Mouse (Mus musculus) thymus, adult 2 months (tissue): ENCODE measurements around the gene Vamp4.

ENCODE experiments used
- CTCF ChIP-seq: fragments of 200-500 bp; IDR thresholded peaks from 2 replicates; pipeline ENCODE4 v1.5.1; 2012; ENCODE audit warnings: mild to moderate bottlenecking, control low read depth, low read length, moderate library complexity, borderline replicate concordance; ENCODE audit not compliant: control insufficient read depth, poor library complexity, insufficient read depth; ENCODE audit errors: extremely low read depth
- POLR2A ChIP-seq: fragments of 200-500 bp; IDR thresholded peaks from 2 replicates; pipeline ENCODE4 v1.6.1; 2012; ENCODE audit warnings: mild to moderate bottlenecking, low read length, control low read depth, moderate library complexity; ENCODE audit not compliant: control insufficient read depth, poor library complexity, insufficient read depth; ENCODE audit errors: extremely low read depth

DNA sequence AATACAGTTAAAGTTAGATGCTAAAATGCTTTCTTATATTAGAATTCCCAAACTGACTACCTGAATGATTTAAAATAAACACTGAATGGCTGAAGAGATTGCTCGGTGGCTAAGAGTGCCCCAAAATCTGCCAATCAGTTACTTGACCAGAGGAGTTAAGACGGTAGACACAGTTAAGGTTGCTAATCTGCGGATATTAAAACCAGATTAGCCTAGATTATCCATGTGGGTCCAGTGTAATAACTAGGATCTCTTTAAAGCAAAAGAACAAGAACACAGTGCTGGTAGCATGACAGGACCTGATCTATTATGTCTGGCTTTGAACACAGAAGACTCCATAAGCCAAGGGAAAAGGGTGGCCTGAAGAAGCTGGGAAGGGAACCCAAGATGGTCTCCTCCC, 16.1 kb upstream of the Vamp4 start:
- TF ChIP-seq CTCF (no peak), POLR2A (no peak)
